In the genomic region with DNA sequence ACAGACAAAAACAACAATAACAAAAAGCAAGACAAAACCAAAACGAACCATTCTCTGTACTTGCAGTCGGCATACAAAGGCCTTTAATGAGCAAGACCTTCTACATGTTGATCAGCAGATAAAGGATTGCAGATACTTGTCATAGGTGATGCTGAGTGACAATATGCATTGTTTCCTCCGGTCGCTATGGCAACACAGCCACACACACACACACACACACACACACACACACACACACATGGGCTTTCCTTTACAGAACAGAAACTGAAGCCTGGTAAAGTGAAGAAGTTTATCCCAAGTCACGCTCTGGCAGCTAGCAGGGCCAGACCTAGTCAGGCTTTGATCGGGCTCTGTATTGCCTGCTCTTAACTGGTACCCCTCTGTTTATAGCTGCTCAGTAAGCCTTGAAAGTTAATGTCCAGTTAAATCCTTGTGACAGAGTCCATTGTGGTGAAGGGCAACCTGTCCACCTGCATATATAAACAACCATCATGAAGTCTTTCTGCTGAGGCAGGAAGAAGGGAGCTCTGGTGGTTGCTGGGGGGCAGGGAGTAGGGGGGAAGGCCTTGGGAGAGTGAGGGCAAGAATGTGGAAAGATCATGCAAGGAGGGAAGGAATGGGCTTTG, we compare ENCODE assay signal across 12 mouse cellular contexts. TPM values are rescaled to one million over a fixed set of nuclear protein-coding genes. Genes with fewer than 3 reads are reported as not detected.
DNase-seq lines count a peak whose midpoint lies in the region; TF ChIP-seq lines count a peak whose summit lies in the region.
"Had no signal": no experiment of that assay in that cellular context is flagged by ENCODE, and none has a peak within 500 bp of the region (broad histone marks: within the 10 kb centered on the region; RNA-seq: fewer than 3 reads in every experiment).

No protein-coding gene starts in this region.

- H3K36me3 ChIP-seq in spleen, adult 2 months (ENCODE audit: control insufficient read depth, insufficient read depth, low read length), result no peaks in the 10 kb centered on the region
- no peaks in the 10 kb centered on the region for H3K36me3 ChIP-seq in midbrain, embryonic 10.5 days
- H3K36me3 ChIP-seq: embryonic facial prominence, embryonic 12.5 days had no signal

- no peak for TF ChIP-seq CTCF in spleen, adult 2 months (IDR thresholded peaks at IDR 0.05; ENCODE audit: extremely low read depth, insufficient read depth, insufficient read length, insufficient replicate concordance)

- peak; percentile 6 to 27 for DNase-seq in spleen, adult 2 months (ENCODE audit: low read depth in 1 of 2, low spot score in 2 of 2)
- no peak for DNase-seq in spleen, adult 12 weeks (ENCODE audit: low spot score)
- DNase-seq in MN1 (ENCODE audit: low spot score), result peak; percentile 36
- DNase-seq in kidney, adult 9 months, result peak; percentile 67
- peak; percentile 11 to 64 for DNase-seq in natural killer cell, adult 2 months (ENCODE audit: low spot score in 2 of 2)
- DNase-seq in embryo, embryonic 11 days, result no peak
- DNase-seq in midbrain, embryonic 10.5 days (ENCODE audit: low spot score), result no peak
- DNase-seq in urinary bladder, adult 18-20 months (ENCODE audit: low spot score in 2 of 2), result no peak
- DNase-seq: adrenal gland, postnatal 36 days; cerebellum, adult 8-10 months; lung, postnatal 4 days had no signal

- peaks cover 7% of the 10 kb centered on the region; the same call in 1 of the 2 replicates for H3K4me1 ChIP-seq in spleen, adult 2 months (ENCODE audit: control insufficient read depth, insufficient read depth, insufficient read length)
- H3K4me1 ChIP-seq in midbrain, embryonic 10.5 days, result peaks cover 11% of the 10 kb centered on the region
- H3K4me1 ChIP-seq: embryonic facial prominence, embryonic 12.5 days had no signal

- TF ChIP-seq POLR2A in spleen, adult 2 months (IDR thresholded peaks at IDR 0.05; ENCODE audit: low read depth, low read length), result no peak

- H3K27ac ChIP-seq in spleen, adult 2 months (ENCODE audit: insufficient read depth, low read length), result no peak overlapping the region
- no peak overlapping the region for H3K27ac ChIP-seq in midbrain, embryonic 10.5 days (replicated peaks)
- H3K27ac ChIP-seq: embryonic facial prominence, embryonic 12.5 days had no signal

- WGBS in spleen, adult 2 months, result 71% methylated on average over 6 of the region's 6 CpGs
- 77% methylated on average over 6 of the region's 6 CpGs for WGBS in midbrain, embryonic 10.5 days

- no peak overlapping the region for H3K4me3 ChIP-seq in spleen, adult 2 months (ENCODE audit: extremely low read depth, insufficient read depth, insufficient read length)
- no peak overlapping the region for H3K4me3 ChIP-seq in midbrain, embryonic 10.5 days
- H3K4me3 ChIP-seq: embryonic facial prominence, embryonic 12.5 days had no signal

- no peaks in the 10 kb centered on the region for H3K27me3 ChIP-seq in spleen, adult 2 months (ENCODE audit: control insufficient read depth, insufficient read depth, low read length)
- H3K27me3 ChIP-seq in midbrain, embryonic 10.5 days (ENCODE audit: low read depth, poor library complexity, severe bottlenecking), result no peaks in the 10 kb centered on the region
- H3K27me3 ChIP-seq: embryonic facial prominence, embryonic 12.5 days had no signal

- H3K9me3 ChIP-seq in midbrain, embryonic 10.5 days (replicated peaks), result no peaks in the 10 kb centered on the region
- H3K9me3 ChIP-seq: embryonic facial prominence, embryonic 12.5 days had no signal

RNA-seq across cellular contexts. Expression of a gene that starts 44.4 kb away (rescaled TPM):
- polyA plus RNA-seq in spleen, adult 2 months (2012; rRNA removed), result 49.2 and 65.2 TPM in 2 replicates
- 8.5 and 11.8 TPM in 2 replicates for polyA plus RNA-seq in midbrain, embryonic 10.5 days (2016; fragmentation: Nextera tagmentation; extraction: Ambion mirVana)

Comparison
In these comparisons a context has a peak if more than half of its experiments do, and no peak if none do; other contexts are left out.
1. DNase-seq: peak in spleen, adult 2 months (2 of 2), MN1 (single experiment), kidney, adult 9 months (single experiment) and natural killer cell, adult 2 months (2 of 2); none in spleen, adult 12 weeks (single experiment), embryo, embryonic 11 days (single experiment), midbrain, embryonic 10.5 days (single experiment) and urinary bladder, adult 18-20 months (0 of 2).